Mouse (Mus musculus) bone marrow macrophage, adult 2 months (primary cell): ENCODE results near the gene Lrrc61.

Experiments used
- CTCF ChIP-seq: IDR thresholded peaks from 2 replicates; pipeline ENCODE4 v1.5.1; 2012; ENCODE audit warnings: low read depth, mild to moderate bottlenecking, low read length, moderate library complexity
- POLR2A ChIP-seq: IDR thresholded peaks from 2 replicates; pipeline ENCODE4 v1.6.1; 2012; ENCODE audit warnings: mild to moderate bottlenecking, low read depth, low read length, borderline replicate concordance

- TF ChIP-seq CTCF = no peak
- no peak for TF ChIP-seq POLR2A
These were observed 19.4 kb downstream of the Lrrc61 start for GRCm38 (mm10) chr6:48573981-48574380.
